30 mouse cellular contexts compared by ENCODE assay signal in the genomic region with DNA sequence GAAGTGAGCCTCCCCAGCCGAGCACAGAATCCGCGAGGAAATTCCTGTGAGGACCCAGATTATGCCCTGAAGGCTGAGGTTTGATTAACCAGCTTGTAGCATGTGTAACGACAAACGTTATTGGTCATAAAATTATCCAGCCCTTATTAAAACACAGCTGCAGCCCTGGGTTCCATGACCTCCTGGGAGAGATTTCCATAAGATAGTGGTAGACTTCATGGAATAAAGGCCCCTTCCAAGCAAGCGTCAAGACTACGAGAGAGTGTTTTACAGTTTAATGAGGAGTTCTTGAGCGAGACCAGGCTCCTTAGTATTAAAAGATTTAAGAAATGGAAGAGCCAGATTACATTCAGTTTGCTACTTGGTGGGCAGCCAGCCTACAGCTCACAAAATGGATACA.
DNase-seq lines count a peak whose midpoint lies in the region; ATAC-seq and TF ChIP-seq lines count a peak whose summit lies in the region.
"Had no signal": no experiment of that assay in that cellular context is flagged by ENCODE, and none has a peak within 500 bp of the region (broad histone marks: within the 10 kb centered on the region; RNA-seq: fewer than 3 reads in every experiment).

No protein-coding gene starts in this region.

- peak overlapping the region; percentile 60 for H3K27ac ChIP-seq in hindbrain, embryonic 12.5 days
- H3K27ac ChIP-seq in hindbrain, postnatal 0 days: no peak overlapping the region
- peak overlapping the region; percentile 39; the same call in 1 of the 2 replicates for H3K27ac ChIP-seq in midbrain, embryonic 14.5 days (replicated peaks; ENCODE audit: low read depth, low read length)
- H3K27ac ChIP-seq in midbrain, embryonic 11.5 days (ENCODE audit: low read depth, low read length): no peak overlapping the region
- 0 out of 2 replicates have a peak overlapping the region, but pooled peaks have one; percentile 50 for H3K27ac ChIP-seq in limb, embryonic 10.5 days
- no peak overlapping the region for H3K27ac ChIP-seq in neural tube, embryonic 14.5 days (ENCODE audit: low read depth, low read length)
- no peak overlapping the region for H3K27ac ChIP-seq in intestine, embryonic 16.5 days (ENCODE audit: low read length)
- H3K27ac ChIP-seq: embryonic facial prominence, embryonic 12.5 days; heart, adult 2 months; heart, embryonic 13.5 days; kidney, postnatal 0 days; liver, embryonic 14.5 days; macrophage; neural tube, embryonic 12.5 days had no signal

- DNase-seq in hindbrain, postnatal 0 days (ENCODE audit: low spot score): no peak
- no peak for DNase-seq in midbrain, embryonic 14.5 days
- no peak for DNase-seq in midbrain, embryonic 11.5 days (ENCODE audit: low spot score, missing footprints)
- no peak for DNase-seq in limb, embryonic 10.5 days (ENCODE audit: low spot score)
- DNase-seq in left cerebral cortex, postnatal 36 days (ENCODE audit: low spot score in 2 of 2): no peak
- DNase-seq: adrenal gland, postnatal 10 days; cerebellum, adult 11 months; cerebellum, adult 9-11 months; embryo, embryonic 11 days; heart, adult 2 months; heart, postnatal 10 days; kidney, adult 8-10 months; kidney, postnatal 4 days; layer of hippocampus, adult 9-11 months; liver; lung, adult 2 months; lung, postnatal 10 days; right cerebral cortex, postnatal 25 days; thymus, postnatal 25 days had no signal

- no peak for ATAC-seq in hindbrain, embryonic 12.5 days (ENCODE audit: low FRiP score)
- no peak for ATAC-seq in hindbrain, postnatal 0 days
- ATAC-seq in midbrain, embryonic 14.5 days (ENCODE audit: low FRiP score, low TSS enrichment): no peak
- no peak for ATAC-seq in midbrain, embryonic 11.5 days (ENCODE audit: low FRiP score)
- ATAC-seq in neural tube, embryonic 14.5 days (ENCODE audit: low read depth): peak; percentile 20; the same call in 1 of the 2 replicates
- no peak for ATAC-seq in intestine, embryonic 16.5 days
- ATAC-seq: forebrain, embryonic 16.5 days; Patski had no signal

- no peak for TF ChIP-seq CTCF in hindbrain, postnatal 0 days (IDR thresholded peaks at IDR 0.05; ENCODE audit: low read depth)

- H3K4me3 ChIP-seq in hindbrain, embryonic 12.5 days: no peak overlapping the region
- no peak overlapping the region for H3K4me3 ChIP-seq in hindbrain, postnatal 0 days (ENCODE audit: low read length)
- no peak overlapping the region for H3K4me3 ChIP-seq in midbrain, embryonic 14.5 days (replicated peaks; ENCODE audit: low read depth, low read length)
- H3K4me3 ChIP-seq in midbrain, embryonic 11.5 days (ENCODE audit: low read depth, low read length): no peak overlapping the region
- H3K4me3 ChIP-seq in limb, embryonic 10.5 days: no peak overlapping the region
- no peak overlapping the region for H3K4me3 ChIP-seq in neural tube, embryonic 14.5 days (ENCODE audit: low read depth, low read length)
- H3K4me3 ChIP-seq in intestine, embryonic 16.5 days (ENCODE audit: low read length): no peak overlapping the region
- H3K4me3 ChIP-seq: embryonic facial prominence, embryonic 12.5 days; heart, adult 2 months; heart, embryonic 13.5 days; neural tube, embryonic 12.5 days had no signal

- no peaks in the 10 kb centered on the region for H3K9me3 ChIP-seq in hindbrain, embryonic 12.5 days (replicated peaks)
- no peaks in the 10 kb centered on the region for H3K9me3 ChIP-seq in hindbrain, postnatal 0 days (ENCODE audit: low read length)
- H3K9me3 ChIP-seq in midbrain, embryonic 14.5 days (ENCODE audit: control insufficient read depth, low read length): no peaks in the 10 kb centered on the region
- H3K9me3 ChIP-seq in midbrain, embryonic 11.5 days (ENCODE audit: control insufficient read depth, low read length): no peaks in the 10 kb centered on the region
- no peaks in the 10 kb centered on the region for H3K9me3 ChIP-seq in limb, embryonic 10.5 days (replicated peaks)
- no peaks in the 10 kb centered on the region for H3K9me3 ChIP-seq in neural tube, embryonic 14.5 days (ENCODE audit: control insufficient read depth, low read length)
- H3K9me3 ChIP-seq in intestine, embryonic 16.5 days (ENCODE audit: control insufficient read depth, low read length): no peaks in the 10 kb centered on the region
- H3K9me3 ChIP-seq: embryonic facial prominence, embryonic 12.5 days; heart, embryonic 13.5 days; neural tube, embryonic 12.5 days had no signal

- H3K4me1 ChIP-seq in hindbrain, embryonic 12.5 days: peaks cover 67% of the 10 kb centered on the region
- H3K4me1 ChIP-seq in hindbrain, postnatal 0 days (ENCODE audit: insufficient read depth, low read length): peaks cover 5% of the 10 kb centered on the region; the same call in 1 of the 2 replicates
- peaks cover 56% of the 10 kb centered on the region for H3K4me1 ChIP-seq in midbrain, embryonic 14.5 days (ENCODE audit: control insufficient read depth, insufficient read depth, low read length)
- peaks cover 31% of the 10 kb centered on the region for H3K4me1 ChIP-seq in midbrain, embryonic 11.5 days (ENCODE audit: control insufficient read depth, insufficient read depth, low read length)
- H3K4me1 ChIP-seq in limb, embryonic 10.5 days: peaks cover 49% of the 10 kb centered on the region
- H3K4me1 ChIP-seq in neural tube, embryonic 14.5 days (ENCODE audit: control insufficient read depth, insufficient read depth, low read length): peaks cover 43% of the 10 kb centered on the region
- no peaks in the 10 kb centered on the region for H3K4me1 ChIP-seq in intestine, embryonic 16.5 days (ENCODE audit: control insufficient read depth, insufficient read depth, low read length)

- no peaks in the 10 kb centered on the region; the same call in 1 of the 2 replicates for H3K27me3 ChIP-seq in hindbrain, embryonic 12.5 days
- H3K27me3 ChIP-seq in hindbrain, postnatal 0 days (ENCODE audit: insufficient read depth, low read length): no peaks in the 10 kb centered on the region
- H3K27me3 ChIP-seq in midbrain, embryonic 14.5 days (ENCODE audit: control insufficient read depth, insufficient read depth, low read length): no peaks in the 10 kb centered on the region
- H3K27me3 ChIP-seq in midbrain, embryonic 11.5 days (ENCODE audit: control insufficient read depth, insufficient read depth, low read length): no peaks in the 10 kb centered on the region
- H3K27me3 ChIP-seq in limb, embryonic 10.5 days (ENCODE audit: low read depth, poor library complexity, severe bottlenecking): no peaks in the 10 kb centered on the region
- no peaks in the 10 kb centered on the region for H3K27me3 ChIP-seq in neural tube, embryonic 14.5 days (ENCODE audit: control insufficient read depth, insufficient read depth, low read length)
- H3K27me3 ChIP-seq in intestine, embryonic 16.5 days (replicated peaks; ENCODE audit: control insufficient read depth, insufficient read depth, low read length): no peaks in the 10 kb centered on the region
- H3K27me3 ChIP-seq: embryonic facial prominence, embryonic 12.5 days; heart, embryonic 13.5 days; neural tube, embryonic 12.5 days; Patski had no signal

- no peak overlapping the region for H3K9ac ChIP-seq in hindbrain, embryonic 12.5 days
- no peak overlapping the region for H3K9ac ChIP-seq in hindbrain, postnatal 0 days (replicated peaks; ENCODE audit: low read length)
- H3K9ac ChIP-seq in midbrain, embryonic 14.5 days (replicated peaks; ENCODE audit: low read length): no peak overlapping the region
- no peak overlapping the region for H3K9ac ChIP-seq in midbrain, embryonic 11.5 days (ENCODE audit: low read length)
- no peak overlapping the region for H3K9ac ChIP-seq in neural tube, embryonic 14.5 days (replicated peaks; ENCODE audit: low read depth, low read length)
- H3K9ac ChIP-seq in intestine, embryonic 16.5 days (ENCODE audit: low read depth, low read length): no peak overlapping the region
- H3K9ac ChIP-seq: embryonic facial prominence, embryonic 12.5 days; heart, embryonic 13.5 days; liver, embryonic 14.5 days; neural tube, embryonic 12.5 days had no signal

- H3K4me2 ChIP-seq in hindbrain, embryonic 12.5 days (replicated peaks): no peak overlapping the region
- no peak overlapping the region for H3K4me2 ChIP-seq in hindbrain, postnatal 0 days (ENCODE audit: low read depth, low read length)
- no peak overlapping the region for H3K4me2 ChIP-seq in midbrain, embryonic 14.5 days (ENCODE audit: low read length)
- H3K4me2 ChIP-seq in midbrain, embryonic 11.5 days: no peak overlapping the region
- no peak overlapping the region for H3K4me2 ChIP-seq in neural tube, embryonic 14.5 days (ENCODE audit: low read depth, low read length)
- no peak overlapping the region for H3K4me2 ChIP-seq in intestine, embryonic 16.5 days (ENCODE audit: low read depth, low read length)
- H3K4me2 ChIP-seq: embryonic facial prominence, embryonic 12.5 days; heart, embryonic 13.5 days; neural tube, embryonic 12.5 days had no signal

- intact Hi-C loops in left cerebral cortex, postnatal 36 days (cut with DNase I): no loop called here

- H3K36me3 ChIP-seq in hindbrain, embryonic 12.5 days: no peaks in the 10 kb centered on the region
- H3K36me3 ChIP-seq in hindbrain, postnatal 0 days (ENCODE audit: insufficient read depth, low read length): no peaks in the 10 kb centered on the region
- H3K36me3 ChIP-seq in midbrain, embryonic 14.5 days (ENCODE audit: control insufficient read depth, insufficient read depth, low read length): no peaks in the 10 kb centered on the region
- H3K36me3 ChIP-seq in midbrain, embryonic 11.5 days (ENCODE audit: control insufficient read depth, insufficient read depth, low read length): no peaks in the 10 kb centered on the region
- no peaks in the 10 kb centered on the region for H3K36me3 ChIP-seq in limb, embryonic 10.5 days
- H3K36me3 ChIP-seq in neural tube, embryonic 14.5 days (ENCODE audit: control insufficient read depth, insufficient read depth, low read length): no peaks in the 10 kb centered on the region
- no peaks in the 10 kb centered on the region for H3K36me3 ChIP-seq in intestine, embryonic 16.5 days (ENCODE audit: control insufficient read depth, insufficient read depth, low read length)
- H3K36me3 ChIP-seq: embryonic facial prominence, embryonic 12.5 days; heart, embryonic 13.5 days; neural tube, embryonic 12.5 days had no signal

- WGBS in hindbrain, embryonic 12.5 days: 53% methylated on average over 8 of the region's 8 CpGs
- WGBS in hindbrain, postnatal 0 days: 52% methylated on average over 8 of the region's 8 CpGs
- 28% methylated on average over 8 of the region's 8 CpGs for WGBS in midbrain, embryonic 14.5 days
- 66% methylated on average over 8 of the region's 8 CpGs for WGBS in midbrain, embryonic 11.5 days
- WGBS in limb, embryonic 10.5 days: 50% methylated on average over 8 of the region's 8 CpGs
- 24% methylated on average over 8 of the region's 8 CpGs for WGBS in neural tube, embryonic 14.5 days
- WGBS in intestine, embryonic 16.5 days: 65% methylated on average over 8 of the region's 8 CpGs

Comparison
In these comparisons a context has a peak if more than half of its experiments do, and no peak if none do; other contexts are left out.
1. H3K27ac ChIP-seq: peak in hindbrain, embryonic 12.5 days (single experiment), midbrain, embryonic 14.5 days (single experiment) and limb, embryonic 10.5 days (single experiment); none in hindbrain, postnatal 0 days (single experiment), midbrain, embryonic 11.5 days (single experiment), neural tube, embryonic 14.5 days (single experiment) and intestine, embryonic 16.5 days (single experiment).